Mouse (Mus musculus): ENCODE results near the gene Mapk3.

- no peak for TF ChIP-seq CTCF (IDR thresholded peaks at IDR 0.05; ENCODE audit: insufficient read depth, low read length)
- TF ChIP-seq POLR2A (IDR thresholded peaks at IDR 0.05; ENCODE audit: borderline replicate concordance, extremely low read depth, low read depth, low read length), result no peak
Measured at GRCm38 (mm10) chr7:126761529-126762067, 2.2 kb downstream of the Mapk3 start.

All from lung, adult 2 months (tissue).